Mouse (Mus musculus) cerebellum, adult 2 months (tissue): Measurements from ENCODE around the gene Hist1h2ao.
"Not testable (repeated sequence)": the region's sequence is repeated elsewhere in the genome, so short reads cannot be mapped to it uniquely, and the experiment has no call there.

ENCODE experiments used
- CTCF ChIP-seq: fragments of 200-500 bp; IDR thresholded peaks from 2 replicates; pipeline ENCODE4 v1.5.1; 2011; ENCODE audit warnings: low read depth, mild to moderate bottlenecking, control low read depth, low read length, moderate library complexity, borderline replicate concordance; ENCODE audit not compliant: insufficient read depth
- POLR2A ChIP-seq: fragments of 200-500 bp; IDR thresholded peaks from 2 replicates; pipeline ENCODE4 v1.6.1; 2011; ENCODE audit warnings: low read length, control low read depth, borderline replicate concordance; ENCODE audit not compliant: insufficient read depth

DNA sequence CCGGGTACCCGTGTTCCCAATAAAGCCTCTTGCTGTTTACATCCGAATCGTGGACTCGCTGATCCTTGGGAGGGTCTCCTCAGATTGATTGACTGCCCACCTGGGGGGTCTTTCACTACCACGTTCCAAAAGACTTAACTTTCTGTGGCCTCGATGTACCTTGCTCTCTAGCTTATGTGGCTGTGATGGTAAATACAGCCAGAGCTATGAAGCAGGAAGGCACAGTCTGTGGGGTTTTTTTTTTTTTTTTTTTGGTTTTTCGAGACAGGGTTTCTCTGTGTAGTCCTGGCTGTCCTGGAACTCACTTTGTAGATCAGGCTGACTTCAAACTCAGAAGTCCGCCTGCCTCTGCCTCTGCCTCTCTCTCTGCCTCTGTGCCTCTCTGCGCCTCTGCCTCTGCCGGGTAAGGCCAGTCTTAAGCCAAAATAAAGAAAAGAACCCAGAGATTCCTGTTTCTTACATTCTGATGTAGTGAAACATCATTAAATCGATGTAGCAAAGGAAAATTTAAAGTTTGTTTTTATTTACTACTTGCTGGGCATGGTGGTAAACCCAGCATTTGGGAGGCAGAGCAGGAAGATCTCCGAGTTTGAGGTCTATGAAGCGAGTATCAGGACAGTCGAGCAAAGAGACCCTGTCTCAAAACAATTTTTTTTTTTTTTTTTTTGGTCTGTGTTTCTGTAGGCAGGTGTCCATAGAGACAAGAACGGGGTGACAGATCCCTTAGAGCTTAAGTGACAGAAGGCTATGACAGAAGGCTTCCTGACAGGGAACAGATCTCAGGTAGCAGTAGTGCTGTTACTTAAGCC is 10.0 kb downstream of the Hist1h2ao start:
- TF ChIP-seq POLR2A, CTCF: not testable (repeated sequence)
